Mouse (Mus musculus) embryonic fibroblast, embryonic 13.5 days (primary cell): ENCODE measurements around the gene Mrm3. TPM values are rescaled to one million over a fixed set of nuclear protein-coding genes. Genes with fewer than 3 reads are reported as not detected.

Experiments used
- H3K27ac ChIP-seq: 2 replicates; pipeline ENCODE4 v1.5.1; 2012; ENCODE audit warnings: low read length, control low read depth, inconsistent platforms; ENCODE audit not compliant: insufficient read depth
- H3K4me1 ChIP-seq: 2 replicates; pipeline ENCODE4 v1.6.1; 2011; ENCODE audit warnings: low read length; ENCODE audit not compliant: control insufficient read depth, insufficient read depth
- H3K4me3 ChIP-seq: 2 replicates; pipeline ENCODE4 v1.5.1; 2011; ENCODE audit warnings: mild to moderate bottlenecking, control low read depth, low read length; ENCODE audit not compliant: insufficient read depth
- CTCF ChIP-seq: IDR thresholded peaks from 2 replicates; pipeline ENCODE4 v1.5.1; 2011; ENCODE audit warnings: mild to moderate bottlenecking, control low read depth, low read length, moderate library complexity, borderline replicate concordance; ENCODE audit not compliant: insufficient read depth
- POLR2A ChIP-seq: IDR thresholded peaks from 2 replicates; pipeline ENCODE4 v1.6.1; 2011; ENCODE audit warnings: low read depth, mild to moderate bottlenecking, control low read depth, low read length, moderate library complexity
- polyA plus RNA-seq: library from polyadenylated mRNA; stranded (reverse); fragments of >200 nt; gene quantifications from 2 replicates; pipeline ENCODE4 v1.2.4, GENCODE M21; 2011; ENCODE audit warnings: low read depth; ENCODE audit not compliant: missing spikeins, insufficient read length

Gene Mrm3
- polyA plus RNA-seq, 1 experiment, result 6.1 TPM

- no peak overlapping the region for H3K27ac ChIP-seq
Observed at GRCm38 (mm10) chr11:76298457-76299000, 55.0 kb downstream of the Mrm3 start.

More at GRCm38 (mm10) chr11:76298457-76299000, 55.0 kb downstream of the Mrm3 start:
- Histone ChIP-seq H3K4me1 (peaks cover 17% of the 10 kb centered on the region), H3K4me3 (no peak overlapping the region)
- TF ChIP-seq POLR2A (no peak), CTCF (no peak)

Other genes starting within 250 kb of the Mrm3 start
- gene 1700016K19Rik, start 243.8 kb upstream of the Mrm3 start, polyA plus RNA-seq, result not detected in 2 replicates
- 67.5 and 82.6 TPM in 2 replicates for gene Rflnb, start 215.9 kb upstream of the Mrm3 start, polyA plus RNA-seq
- 40.1 and 40.9 TPM in 2 replicates for gene Vps53, start 64.1 kb upstream of the Mrm3 start, polyA plus RNA-seq
- gene Fam57a, start 64.0 kb upstream of the Mrm3 start, polyA plus RNA-seq, result 17.5 and 20.8 TPM in 2 replicates
- not detected in 2 replicates for gene Dbil5, start 26.1 kb upstream of the Mrm3 start, polyA plus RNA-seq
- gene Gemin4, start 26.1 kb upstream of the Mrm3 start, polyA plus RNA-seq, result 11.3 and 14.7 TPM in 2 replicates
- 73.5 and 84.4 TPM in 2 replicates for gene Glod4, start within 50 bp of the Mrm3 start, polyA plus RNA-seq
- 135 and 156 TPM in 2 replicates for gene Nxn, start 155.4 kb downstream of the Mrm3 start, polyA plus RNA-seq
- 28.2 and 35.5 TPM in 2 replicates for gene Timm22, start 163.2 kb downstream of the Mrm3 start, polyA plus RNA-seq